ENCODE assay signal across 8 mouse cellular contexts in the genomic region with DNA sequence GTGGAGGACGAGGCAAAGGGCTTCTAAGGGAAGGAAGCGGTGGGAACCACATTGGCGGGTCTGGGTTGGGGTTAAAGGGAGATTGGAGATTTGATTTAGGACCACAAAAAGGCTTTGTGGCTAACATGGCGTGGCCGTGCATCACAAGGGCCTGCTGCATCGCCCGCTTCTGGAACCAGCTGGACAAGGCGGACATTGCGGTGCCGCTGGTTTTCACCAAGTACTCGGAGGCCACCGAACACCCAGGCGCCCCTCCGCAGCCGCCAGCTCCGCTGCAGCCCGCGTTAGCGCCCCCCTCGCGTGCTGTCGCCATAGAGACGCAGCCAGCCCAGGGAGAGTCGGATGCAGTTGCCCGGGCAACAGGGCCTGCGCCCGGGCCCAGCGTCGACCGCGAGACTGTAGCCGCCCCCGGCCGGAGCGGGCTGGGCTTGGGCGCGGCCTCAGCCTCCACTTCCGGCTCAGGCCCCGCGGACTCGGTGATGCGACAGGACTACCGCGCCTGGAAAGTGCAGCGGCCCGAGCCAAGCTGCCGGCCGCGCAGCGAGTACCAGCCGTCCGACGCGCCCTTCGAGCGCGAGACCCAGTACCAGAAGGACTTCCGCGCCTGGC. TPM values are rescaled to one million over a fixed set of nuclear protein-coding genes. Genes with fewer than 3 reads are reported as not detected.
DNase-seq lines count a peak whose midpoint lies in the region; ATAC-seq lines count a peak whose summit lies in the region.

No protein-coding gene starts in this region.

- peak overlapping the region; percentile 90 for H3K4me2 ChIP-seq in embryonic facial prominence, embryonic 15.5 days (replicated peaks)
- peak overlapping the region; percentile 83 for H3K4me2 ChIP-seq in heart, embryonic 12.5 days
- peak overlapping the region; percentile 81 for H3K4me2 ChIP-seq in kidney, embryonic 16.5 days (replicated peaks; ENCODE audit: low read depth, low read length)
- peak overlapping the region; percentile 66 for H3K4me2 ChIP-seq in liver, embryonic 11.5 days
- peak overlapping the region; percentile 97 for H3K4me2 ChIP-seq in neural tube, embryonic 11.5 days (ENCODE audit: low read depth)

- peak; percentile 78; the same call in 1 of the 2 replicates for ATAC-seq in embryonic facial prominence, embryonic 15.5 days (ENCODE audit: insufficient number of reproducible peaks, low FRiP score, low TSS enrichment, low read depth)
- ATAC-seq in heart, embryonic 12.5 days (ENCODE audit: insufficient number of reproducible peaks, low FRiP score): peak; percentile 78
- ATAC-seq in kidney, embryonic 16.5 days (ENCODE audit: low FRiP score, low TSS enrichment): peak; percentile 87
- no peak for ATAC-seq in liver, embryonic 11.5 days (replicated peaks; ENCODE audit: low FRiP score)
- ATAC-seq in neural tube, embryonic 11.5 days (ENCODE audit: insufficient read depth, low FRiP score, low TSS enrichment): peak; percentile 90

- WGBS in embryonic facial prominence, embryonic 15.5 days: under 1% methylated on average over 55 of the region's 59 CpGs
- WGBS in heart, embryonic 12.5 days: under 1% methylated on average over 59 of the region's 59 CpGs
- WGBS in kidney, embryonic 16.5 days: under 1% methylated on average over 59 of the region's 59 CpGs
- under 1% methylated on average over 59 of the region's 59 CpGs for WGBS in liver, embryonic 11.5 days
- WGBS in neural tube, embryonic 11.5 days: 1% methylated on average over 59 of the region's 59 CpGs

- no peak overlapping the region for H3K27ac ChIP-seq in embryonic facial prominence, embryonic 15.5 days (replicated peaks)
- no peak overlapping the region for H3K27ac ChIP-seq in heart, embryonic 12.5 days (ENCODE audit: poor library complexity, severe bottlenecking)
- H3K27ac ChIP-seq in kidney, embryonic 16.5 days (ENCODE audit: low read length): no peak overlapping the region
- no peak overlapping the region for H3K27ac ChIP-seq in liver, embryonic 11.5 days (ENCODE audit: low read depth, low read length)
- H3K27ac ChIP-seq in neural tube, embryonic 11.5 days (ENCODE audit: low read depth, low read length): peak overlapping the region; percentile 96

- H3K4me3 ChIP-seq in embryonic facial prominence, embryonic 15.5 days (replicated peaks): peak overlapping the region; percentile 51
- peak overlapping the region; percentile 53 for H3K4me3 ChIP-seq in heart, embryonic 12.5 days
- H3K4me3 ChIP-seq in kidney, embryonic 16.5 days (ENCODE audit: low read length): peak overlapping the region; percentile 53
- H3K4me3 ChIP-seq in liver, embryonic 11.5 days (ENCODE audit: low read depth, low read length): peak overlapping the region; percentile 42
- peak overlapping the region; percentile 73 for H3K4me3 ChIP-seq in neural tube, embryonic 11.5 days (ENCODE audit: low read depth, low read length)

- no peaks in the 10 kb centered on the region for H3K36me3 ChIP-seq in embryonic facial prominence, embryonic 15.5 days
- no peaks in the 10 kb centered on the region for H3K36me3 ChIP-seq in heart, embryonic 12.5 days
- no peaks in the 10 kb centered on the region for H3K36me3 ChIP-seq in kidney, embryonic 16.5 days (ENCODE audit: insufficient read depth, low read length)
- H3K36me3 ChIP-seq in liver, embryonic 11.5 days (ENCODE audit: control insufficient read depth, insufficient read depth, low read length): no peaks in the 10 kb centered on the region
- H3K36me3 ChIP-seq in neural tube, embryonic 11.5 days (ENCODE audit: control insufficient read depth, insufficient read depth, low read length): no peaks in the 10 kb centered on the region

- H3K4me1 ChIP-seq in embryonic facial prominence, embryonic 15.5 days: peaks cover 25% of the 10 kb centered on the region
- H3K4me1 ChIP-seq in heart, embryonic 12.5 days (replicated peaks): peaks cover 37% of the 10 kb centered on the region
- H3K4me1 ChIP-seq in kidney, embryonic 16.5 days (ENCODE audit: insufficient read depth, low read length): peaks cover 23% of the 10 kb centered on the region
- peaks cover 8% of the 10 kb centered on the region; the same call in 1 of the 2 replicates for H3K4me1 ChIP-seq in liver, embryonic 11.5 days (replicated peaks; ENCODE audit: control insufficient read depth, insufficient read depth, low read length)
- peaks cover 17% of the 10 kb centered on the region for H3K4me1 ChIP-seq in neural tube, embryonic 11.5 days (ENCODE audit: control insufficient read depth, insufficient read depth, low read length)

- H3K9me3 ChIP-seq in embryonic facial prominence, embryonic 15.5 days (replicated peaks): no peaks in the 10 kb centered on the region
- H3K9me3 ChIP-seq in heart, embryonic 12.5 days (replicated peaks): no peaks in the 10 kb centered on the region
- no peaks in the 10 kb centered on the region for H3K9me3 ChIP-seq in kidney, embryonic 16.5 days (ENCODE audit: low read length)
- H3K9me3 ChIP-seq in liver, embryonic 11.5 days (ENCODE audit: control insufficient read depth, low read length): no peaks in the 10 kb centered on the region
- no peaks in the 10 kb centered on the region for H3K9me3 ChIP-seq in neural tube, embryonic 11.5 days (ENCODE audit: control insufficient read depth, low read length)

- H3K9ac ChIP-seq in embryonic facial prominence, embryonic 15.5 days: peak overlapping the region; percentile 23
- H3K9ac ChIP-seq in heart, embryonic 12.5 days: peak overlapping the region; percentile 51
- peak overlapping the region; percentile 32; the same call in 1 of the 2 replicates for H3K9ac ChIP-seq in kidney, embryonic 16.5 days (replicated peaks; ENCODE audit: low read length)
- no peak overlapping the region for H3K9ac ChIP-seq in liver, embryonic 11.5 days (ENCODE audit: low read depth, low read length)
- H3K9ac ChIP-seq in neural tube, embryonic 11.5 days (ENCODE audit: low read length): peak overlapping the region; percentile 80

- peaks cover 61% of the 10 kb centered on the region for H3K27me3 ChIP-seq in embryonic facial prominence, embryonic 15.5 days
- peaks cover 57% of the 10 kb centered on the region for H3K27me3 ChIP-seq in heart, embryonic 12.5 days (replicated peaks)
- peaks cover 75% of the 10 kb centered on the region for H3K27me3 ChIP-seq in kidney, embryonic 16.5 days (ENCODE audit: insufficient read depth, low read length)
- peaks cover 78% of the 10 kb centered on the region for H3K27me3 ChIP-seq in liver, embryonic 11.5 days (replicated peaks; ENCODE audit: control insufficient read depth, insufficient read depth, low read length)
- H3K27me3 ChIP-seq in neural tube, embryonic 11.5 days (ENCODE audit: control insufficient read depth, insufficient read depth, low read length): peaks cover 24% of the 10 kb centered on the region

- peak; percentile 71 for DNase-seq in CD4-positive, CD25-positive, alpha-beta regulatory T cell, adult 2 months (ENCODE audit: low read depth, low spot score)
- DNase-seq in adrenal gland, postnatal 25 days: peak; percentile 67
- DNase-seq in liver, embryonic 11.5 days (ENCODE audit: low spot score): peak; percentile 56
- DNase-seq in neural tube, embryonic 11.5 days (ENCODE audit: low spot score): peak; percentile 93
- peak; percentile 46 for DNase-seq in urinary bladder, postnatal 25 days (ENCODE audit: low spot score)

RNA-seq across cellular contexts. Expression of a gene that starts 0.8 kb away (rescaled TPM):
- total RNA-seq in adrenal gland, postnatal 25 days (2021): 6.7 and 8.8 TPM in 2 replicates
- polyA plus RNA-seq in embryonic facial prominence, embryonic 15.5 days (2015; fragmentation: Nextera tagmentation; extraction: Ambion mirVana): 9.3 and 11.0 TPM in 2 replicates
- 3.0 and 3.4 TPM in 2 replicates for polyA plus RNA-seq in heart, embryonic 12.5 days (2016; fragmentation: Nextera tagmentation; extraction: Ambion mirVana)
- polyA plus RNA-seq in kidney, embryonic 16.5 days (2015; fragmentation: Nextera tagmentation; extraction: Ambion mirVana): 1.7 and 2.1 TPM in 2 replicates
- 0.32 and 0.69 TPM in 2 replicates for polyA plus RNA-seq in liver, embryonic 11.5 days (2014; fragmentation: Nextera tagmentation; extraction: Ambion mirVana)
- polyA plus RNA-seq in neural tube, embryonic 11.5 days (2014; fragmentation: Nextera tagmentation; extraction: Ambion mirVana): 46.7 and 57.0 TPM in 2 replicates

RNA-seq across cellular contexts. Expression of a gene that starts 29.6 kb away (rescaled TPM):
- 0.79 and 2.3 TPM in 2 replicates for total RNA-seq in adrenal gland, postnatal 25 days (2021)
- polyA plus RNA-seq in embryonic facial prominence, embryonic 15.5 days (2015; fragmentation: Nextera tagmentation; extraction: Ambion mirVana): 2.5 TPM in 2 replicates
- 2.5 and 3.1 TPM in 2 replicates for polyA plus RNA-seq in heart, embryonic 12.5 days (2016; fragmentation: Nextera tagmentation; extraction: Ambion mirVana)
- 12.2 and 14.9 TPM in 2 replicates for polyA plus RNA-seq in kidney, embryonic 16.5 days (2015; fragmentation: Nextera tagmentation; extraction: Ambion mirVana)
- 37.8 and 42.2 TPM in 2 replicates for polyA plus RNA-seq in liver, embryonic 11.5 days (2014; fragmentation: Nextera tagmentation; extraction: Ambion mirVana)
- 10.1 and 10.3 TPM in 2 replicates for polyA plus RNA-seq in neural tube, embryonic 11.5 days (2014; fragmentation: Nextera tagmentation; extraction: Ambion mirVana)
